Mouse (Mus musculus) liver, embryonic 15.5 days (tissue): ENCODE results near the gene Rreb1. TPM values are rescaled to one million over a fixed set of nuclear protein-coding genes. Genes with fewer than 3 reads are reported as not detected.
"Not testable (repeated sequence)": the region's sequence is repeated elsewhere in the genome, so short reads cannot be mapped to it uniquely, and the experiment has no call there.

Experiments
- ATAC-seq: fragments of 200-750 bp; cut with Nextera tagmentation; 2 replicates; pipeline ENCODE4 v1.8.0; 2017; ENCODE audit warnings: moderate number of reproducible peaks, mild to moderate bottlenecking, moderate library complexity; ENCODE audit not compliant: insufficient read depth
- H3K27ac ChIP-seq: fragments of 300-500 bp; sonication (generic); replicated peaks from 2 replicates; pipeline ENCODE4 v1.5.1; 2015; ENCODE audit warnings: mild to moderate bottlenecking, inconsistent platforms
- H3K27me3 ChIP-seq: fragments of 300-500 bp; sonication (generic); 2 replicates; pipeline ENCODE4 v1.6.1; 2015; ENCODE audit warnings: mild to moderate bottlenecking, inconsistent platforms
- H3K36me3 ChIP-seq: fragments of 300-500 bp; sonication (generic); replicated peaks from 2 replicates; pipeline ENCODE4 v1.6.1; 2015; ENCODE audit warnings: moderate library complexity, mild to moderate bottlenecking, inconsistent platforms
- H3K4me1 ChIP-seq: fragments of 300-500 bp; sonication (generic); replicated peaks from 2 replicates; pipeline ENCODE4 v1.6.1; 2015; ENCODE audit warnings: inconsistent platforms
- H3K4me2 ChIP-seq: fragments of 300-500 bp; sonication (generic); 2 replicates; pipeline ENCODE4 v1.6.1; 2015; ENCODE audit warnings: moderate library complexity, mild to moderate bottlenecking, inconsistent platforms
- H3K4me3 ChIP-seq: fragments of 300-500 bp; sonication (generic); replicated peaks from 2 replicates; pipeline ENCODE4 v1.5.1; 2015; ENCODE audit warnings: mild to moderate bottlenecking, inconsistent platforms
- H3K9ac ChIP-seq: fragments of 300-500 bp; sonication (generic); 2 replicates; pipeline ENCODE4 v1.6.1; 2015; ENCODE audit warnings: moderate library complexity, mild to moderate bottlenecking, inconsistent platforms
- H3K9me3 ChIP-seq: fragments of 300-500 bp; sonication (generic); replicated peaks from 2 replicates; pipeline ENCODE4 v1.6.1; 2016; ENCODE audit warnings: inconsistent platforms
- WGBS: fragments of 180-500 bp; shearing (Covaris S2); methylation state at CpG from one replicate; pipeline ENCODE4 v1.1.7; 2015; ENCODE audit warnings: mixed read lengths; ENCODE audit not compliant: insufficient replicate concordance; 5-methylcytosine and 5-hydroxymethylcytosine counted together
- polyA plus RNA-seq: library from polyadenylated mRNA; unstranded; fragments of >200 nt; fragmentation: Nextera tagmentation; extraction: Ambion mirVana; gene quantifications from 2 replicates; pipeline ENCODE4 v1.2.1, GENCODE M21; 2015

Rreb1 gene
- polyA plus RNA-seq, 1 experiment from 2014 or later: 5.4 TPM

- Histone ChIP-seq H3K27ac (peak overlapping the region; percentile 85; the same call in 1 of the 2 replicates), H3K9ac (peak overlapping the region; percentile 66), H3K36me3 (no peaks in the 10 kb centered on the region), H3K4me1 (peaks cover 77% of the 10 kb centered on the region), H3K27me3 (no peaks in the 10 kb centered on the region), H3K9me3 (no peaks in the 10 kb centered on the region), H3K4me3 (peak overlapping the region; percentile 86), H3K4me2 (peak overlapping the region; percentile 100)
- 5% methylated on average over 13 of the region's 13 CpGs for WGBS
- ATAC-seq: no peak
Measured at GRCm38 (mm10) chr13:37827996-37828579, 49.9 kb downstream of the Rreb1 start.

GRCm38 (mm10) chr13:37828928-37829327, 50.7 kb downstream of the Rreb1 start:
- no peaks in the 10 kb centered on the region for H3K36me3 ChIP-seq
- no peak overlapping the region for H3K4me3 ChIP-seq
- H3K9ac ChIP-seq: no peak overlapping the region
- peaks cover 85% of the 10 kb centered on the region for H3K4me1 ChIP-seq
- peak overlapping the region; percentile 100; the same call in 1 of the 2 replicates for H3K4me2 ChIP-seq
- H3K27ac ChIP-seq: no peak overlapping the region
- no peak for ATAC-seq
- 55% methylated on average over 6 of the region's 6 CpGs for WGBS
- H3K27me3 ChIP-seq: no peaks in the 10 kb centered on the region
- H3K9me3 ChIP-seq: no peaks in the 10 kb centered on the region

GRCm38 (mm10) chr13:37830256-37830655, 52.1 kb downstream of the Rreb1 start:
- H3K4me1 ChIP-seq: peaks cover 77% of the 10 kb centered on the region
- H3K4me2 ChIP-seq: peak overlapping the region; percentile 29; the same call in 1 of the 2 replicates
- no peaks in the 10 kb centered on the region for H3K27me3 ChIP-seq
- H3K9me3 ChIP-seq: no peaks in the 10 kb centered on the region
- no peaks in the 10 kb centered on the region for H3K36me3 ChIP-seq
- no peak for ATAC-seq
- no peak overlapping the region for H3K9ac ChIP-seq
- peak overlapping the region; percentile 52; the same call in 1 of the 2 replicates for H3K27ac ChIP-seq
- H3K4me3 ChIP-seq: no peak overlapping the region
- WGBS: 47% methylated on average over 2 of the region's 2 CpGs

- peak overlapping the region; percentile 52 for H3K27ac ChIP-seq
- peak overlapping the region; percentile 29 for H3K4me2 ChIP-seq
- ATAC-seq: no peak
- peaks cover 73% of the 10 kb centered on the region for H3K4me1 ChIP-seq
- H3K4me3 ChIP-seq: no peak overlapping the region
- H3K9ac ChIP-seq: no peak overlapping the region
- 38% methylated on average over 4 of the region's 4 CpGs for WGBS
- no peaks in the 10 kb centered on the region for H3K27me3 ChIP-seq
- H3K36me3 ChIP-seq: no peaks in the 10 kb centered on the region
- H3K9me3 ChIP-seq: no peaks in the 10 kb centered on the region
Measured at GRCm38 (mm10) chr13:37830874-37831311, 52.7 kb downstream of the Rreb1 start.

GRCm38 (mm10) chr13:37832481-37832880, 54.3 kb downstream of the Rreb1 start:
- 35% methylated on average over 5 of the region's 5 CpGs for WGBS

GRCm38 (mm10) chr13:37833500-37833899, 55.3 kb downstream of the Rreb1 start:
- Histone ChIP-seq H3K4me3 (no peak overlapping the region), H3K36me3 (0 out of 2 replicates have a peak, but pooled peaks cover 3% of the 10 kb centered on the region), H3K4me1 (peaks cover 75% of the 10 kb centered on the region), H3K9ac (no peak overlapping the region), H3K4me2 (peak overlapping the region; percentile 36; the same call in 1 of the 2 replicates), H3K27ac (peak overlapping the region; percentile 45), H3K27me3 (no peaks in the 10 kb centered on the region), H3K9me3 (no peaks in the 10 kb centered on the region)
- ATAC-seq: no peak
- 60% methylated on average over 8 of the region's 8 CpGs for WGBS

More at GRCm38 (mm10) chr13:37832481-37832880, 54.3 kb downstream of the Rreb1 start:
- H3K4me1 ChIP-seq: peaks cover 80% of the 10 kb centered on the region
- no peak overlapping the region for H3K9ac ChIP-seq
- no peak overlapping the region for H3K27ac ChIP-seq
- H3K4me2 ChIP-seq: no peak overlapping the region
- H3K4me3 ChIP-seq: no peak overlapping the region
- H3K9me3 ChIP-seq: no peaks in the 10 kb centered on the region
- H3K36me3 ChIP-seq: no peaks in the 10 kb centered on the region
- no peak for ATAC-seq
- no peaks in the 10 kb centered on the region for H3K27me3 ChIP-seq

- no peak overlapping the region for H3K9ac ChIP-seq
- no peaks in the 10 kb centered on the region for H3K9me3 ChIP-seq
- H3K27ac ChIP-seq: no peak overlapping the region
- 0 out of 2 replicates have a peak, but pooled peaks cover 6% of the 10 kb centered on the region for H3K36me3 ChIP-seq
- H3K4me1 ChIP-seq: peaks cover 70% of the 10 kb centered on the region
- 65% methylated on average over 1 of the region's 1 CpGs for WGBS
- no peak overlapping the region for H3K4me2 ChIP-seq
- no peak overlapping the region for H3K4me3 ChIP-seq
- no peaks in the 10 kb centered on the region for H3K27me3 ChIP-seq
- ATAC-seq: no peak
Measured at GRCm38 (mm10) chr13:37835296-37835695, 57.1 kb downstream of the Rreb1 start.

- 75% methylated on average over 9 of the region's 9 CpGs for WGBS
- H3K9ac ChIP-seq, H3K27me3 ChIP-seq, H3K4me3 ChIP-seq, H3K36me3 ChIP-seq, H3K9me3 ChIP-seq, H3K27ac ChIP-seq, H3K4me2 ChIP-seq, ATAC-seq: not testable (repeated sequence)
- H3K4me1 ChIP-seq: peaks cover 65% of the 10 kb centered on the region
Measured at GRCm38 (mm10) chr13:37835811-37836210, 57.6 kb downstream of the Rreb1 start.

- no peak overlapping the region for H3K4me3 ChIP-seq
- H3K9me3 ChIP-seq: no peaks in the 10 kb centered on the region
- no peak for ATAC-seq
- peaks cover 59% of the 10 kb centered on the region for H3K4me1 ChIP-seq
- H3K27me3 ChIP-seq: no peaks in the 10 kb centered on the region
- WGBS: 63% methylated on average over 3 of the region's 3 CpGs
- 0 out of 2 replicates have a peak, but pooled peaks cover 6% of the 10 kb centered on the region for H3K36me3 ChIP-seq
- no peak overlapping the region; the same call in 1 of the 2 replicates for H3K27ac ChIP-seq
- no peak overlapping the region for H3K4me2 ChIP-seq
- no peak overlapping the region for H3K9ac ChIP-seq
Measured at GRCm38 (mm10) chr13:37837372-37837771, 59.2 kb downstream of the Rreb1 start.

- 75% methylated on average over 18 of the region's 18 CpGs for WGBS
- Histone ChIP-seq H3K36me3 (0 out of 2 replicates have a peak, but pooled peaks cover 6% of the 10 kb centered on the region), H3K4me2 (no peak overlapping the region), H3K9me3 (no peaks in the 10 kb centered on the region), H3K27me3 (no peaks in the 10 kb centered on the region), H3K27ac (no peak overlapping the region), H3K4me3 (no peak overlapping the region), H3K9ac (no peak overlapping the region), H3K4me1 (peaks cover 54% of the 10 kb centered on the region)
- ATAC-seq: peak; percentile 18; the same call in 1 of the 2 replicates
Measured at GRCm38 (mm10) chr13:37838260-37839183, 60.3 kb downstream of the Rreb1 start.

GRCm38 (mm10) chr13:37843241-37843640, 65.0 kb downstream of the Rreb1 start:
- ATAC-seq: no peak

More at GRCm38 (mm10) chr13:37843241-37843640, 65.0 kb downstream of the Rreb1 start:
- H3K4me3 ChIP-seq: no peak overlapping the region
- WGBS: 64% methylated on average over 7 of the region's 7 CpGs
- 0 out of 2 replicates have a peak, but pooled peaks cover 10% of the 10 kb centered on the region for H3K36me3 ChIP-seq
- H3K4me1 ChIP-seq: peaks cover 66% of the 10 kb centered on the region
- H3K9me3 ChIP-seq: no peaks in the 10 kb centered on the region
- H3K27ac ChIP-seq: 0 out of 2 replicates have a peak overlapping the region, but pooled peaks have one; percentile 19
- H3K27me3 ChIP-seq: no peaks in the 10 kb centered on the region
- H3K4me2 ChIP-seq: no peak overlapping the region
- no peak overlapping the region for H3K9ac ChIP-seq
